Mouse (Mus musculus): ENCODE measurements around the gene Ppp1r14c. TPM values are rescaled to one million over a fixed set of nuclear protein-coding genes. Genes with fewer than 3 reads are reported as not detected.
"Not testable (repeated sequence)": the region's sequence is repeated elsewhere in the genome, so short reads cannot be mapped to it uniquely, and the experiment has no call there.

Gene Ppp1r14c
- polyA plus RNA-seq, 2 experiments from 2014 or later = 0.16 to 0.30 TPM

GRCm38 (mm10) chr10:3476611-3477010 lies 110.8 kb downstream of the Ppp1r14c start:
- no peak for ATAC-seq

GRCm38 (mm10) chr10:3479772-3480171 lies 113.9 kb downstream of the Ppp1r14c start:
- no peak for ATAC-seq

- ATAC-seq = no peak
Measured at GRCm38 (mm10) chr10:3490052-3490451, 124.2 kb downstream of the Ppp1r14c start.

GRCm38 (mm10) chr10:3496791-3497190 lies 130.9 kb downstream of the Ppp1r14c start:
- ATAC-seq = no peak

GRCm38 (mm10) chr10:3500846-3501245 lies 135.0 kb downstream of the Ppp1r14c start:
- ATAC-seq = not testable (repeated sequence)

- no peak for ATAC-seq
Measured at GRCm38 (mm10) chr10:3507484-3508221, 141.8 kb downstream of the Ppp1r14c start.

- ATAC-seq = no peak
Measured at GRCm38 (mm10) chr10:3508222-3508588, 142.3 kb downstream of the Ppp1r14c start.

- no peak for ATAC-seq
Measured at GRCm38 (mm10) chr10:3508746-3509145, 142.9 kb downstream of the Ppp1r14c start.

GRCm38 (mm10) chr10:3509663-3510277 lies 143.9 kb downstream of the Ppp1r14c start:
- no peak for ATAC-seq

GRCm38 (mm10) chr10:3510486-3510885 lies 144.6 kb downstream of the Ppp1r14c start:
- peak; percentile 30 for ATAC-seq

- peak; percentile 31 for ATAC-seq
Measured at GRCm38 (mm10) chr10:3511401-3511800, 145.5 kb downstream of the Ppp1r14c start.

GRCm38 (mm10) chr10:3512620-3513305 lies 146.9 kb downstream of the Ppp1r14c start:
- ATAC-seq = no peak

- ATAC-seq = no peak
Measured at GRCm38 (mm10) chr10:3513947-3514346, 148.1 kb downstream of the Ppp1r14c start.

Other genes with a start within 250 kb of the Ppp1r14c start
- under 1 TPM in 1 of 2 experiments, not detected in 1; 0.35 TPM for gene H60c, start 98.3 kb upstream of the Ppp1r14c start, polyA plus RNA-seq (2017; shearing (Covaris generic))
- gene Iyd, start 174.2 kb downstream of the Ppp1r14c start, polyA plus RNA-seq (2017; shearing (Covaris generic)) = not detected

Measured in CD4-positive, CD25-positive, alpha-beta regulatory T cell, adult 4 months (primary cell).